Comparison of ENCODE assay signal across 23 mouse cellular contexts in genomic region chr8:96409601-96410000, GRCm38 (mm10).
"Had no signal": no experiment of that assay in that cellular context is flagged by ENCODE, and none has a peak within 500 bp of the region (broad histone marks: within the 10 kb centered on the region; RNA-seq: fewer than 3 reads in every experiment).

No protein-coding gene starts in this region.

- H3K27me3 ChIP-seq: heart, embryonic 13.5 days; heart, embryonic 15.5 days; hindbrain, embryonic 13.5 days; hindbrain, embryonic 15.5 days; limb, embryonic 12.5 days; limb, embryonic 15.5 days; liver, embryonic 12.5 days had no signal

- DNase-seq: gastrocnemius, postnatal 14 days; gastrocnemius, postnatal 36 days; heart, adult 11 months; heart, adult 2 months; heart, postnatal 14 days; heart, postnatal 36 days; kidney, adult 11 months; kidney, postnatal 10 days; kidney, postnatal 36 days; layer of hippocampus, adult 9-11 months; layer of hippocampus, postnatal 36 days; left cerebral cortex, postnatal 4 days had no signal

- H3K4me3 ChIP-seq: heart, adult 2 months; heart, embryonic 13.5 days; heart, embryonic 15.5 days; hindbrain, embryonic 13.5 days; hindbrain, embryonic 15.5 days; limb, embryonic 12.5 days; limb, embryonic 15.5 days; liver, embryonic 12.5 days had no signal

- H3K4me1 ChIP-seq: heart, embryonic 13.5 days; heart, embryonic 15.5 days; hindbrain, embryonic 13.5 days; hindbrain, embryonic 15.5 days; limb, embryonic 12.5 days; limb, embryonic 15.5 days; liver, embryonic 12.5 days had no signal

- H3K27ac ChIP-seq: heart, adult 2 months; heart, embryonic 13.5 days; heart, embryonic 15.5 days; hindbrain, embryonic 13.5 days; hindbrain, embryonic 15.5 days; hindbrain, postnatal 0 days; limb, embryonic 12.5 days; limb, embryonic 15.5 days; liver, embryonic 12.5 days; liver, embryonic 14.5 days had no signal

- H3K36me3 ChIP-seq: heart, embryonic 13.5 days; heart, embryonic 15.5 days; hindbrain, embryonic 13.5 days; hindbrain, embryonic 15.5 days; limb, embryonic 12.5 days; limb, embryonic 15.5 days; liver, embryonic 12.5 days had no signal

- H3K4me2 ChIP-seq: heart, embryonic 11.5 days; heart, embryonic 13.5 days; heart, embryonic 15.5 days; hindbrain, embryonic 13.5 days; hindbrain, embryonic 15.5 days; limb, embryonic 12.5 days; limb, embryonic 15.5 days; liver, embryonic 12.5 days had no signal

- ATAC-seq: hindbrain, postnatal 0 days; intestine, embryonic 16.5 days; liver, embryonic 12.5 days had no signal

- H3K9me3 ChIP-seq: heart, embryonic 13.5 days; heart, embryonic 15.5 days; hindbrain, embryonic 13.5 days; hindbrain, embryonic 15.5 days; limb, embryonic 12.5 days; limb, embryonic 15.5 days had no signal

- H3K9ac ChIP-seq: heart, embryonic 13.5 days; heart, embryonic 15.5 days; hindbrain, embryonic 13.5 days; hindbrain, embryonic 15.5 days; limb, embryonic 12.5 days; limb, embryonic 15.5 days; liver, embryonic 12.5 days; liver, embryonic 14.5 days had no signal
